Comparison of ENCODE assay signal across 15 mouse cellular contexts in the genomic region with DNA sequence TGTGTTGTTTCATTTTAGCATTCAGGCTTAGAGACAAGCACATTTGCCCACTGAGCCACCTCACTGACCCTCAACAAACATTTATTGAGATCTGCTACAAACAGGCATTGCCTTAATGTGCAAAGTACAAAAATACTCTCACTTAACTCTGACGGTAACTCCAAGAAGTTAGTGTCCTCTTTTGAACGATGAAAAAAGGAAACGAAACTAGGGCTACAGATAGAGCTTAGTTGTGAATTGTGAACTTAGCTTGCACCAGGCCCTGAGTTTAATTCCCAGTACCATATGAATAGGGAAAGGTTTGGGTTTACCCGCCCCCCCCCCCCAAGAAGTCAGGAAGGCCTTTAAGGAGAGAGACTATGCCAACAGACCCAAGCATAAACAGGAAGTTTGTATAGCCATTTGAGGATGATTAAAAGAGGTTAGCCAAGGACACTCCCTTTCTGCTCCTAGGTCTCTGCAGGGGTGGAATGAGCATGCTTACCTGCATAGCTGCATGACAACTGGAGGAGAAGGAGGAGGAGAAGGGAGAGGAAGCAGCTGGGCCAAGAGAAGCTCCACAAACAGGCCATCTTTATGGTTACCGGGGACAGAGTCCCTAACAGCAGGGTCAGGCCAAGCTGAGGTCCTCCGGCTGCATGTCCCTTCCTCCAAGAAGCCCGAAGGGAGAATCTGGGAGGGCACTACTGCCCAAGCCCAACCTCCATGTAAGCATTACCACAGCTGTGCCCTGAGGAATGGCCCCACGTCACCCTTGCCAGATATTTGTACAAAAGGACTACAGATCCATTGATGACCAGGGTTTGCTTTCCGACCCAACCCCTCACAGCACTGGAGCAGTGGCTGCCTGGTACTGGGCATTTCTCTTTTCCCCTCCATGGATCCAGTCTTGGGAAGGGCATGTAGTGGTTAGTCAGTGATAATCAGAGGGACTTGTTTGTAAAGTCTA. TPM values are rescaled to one million over a fixed set of nuclear protein-coding genes. Genes with fewer than 3 reads are reported as not detected.
DNase-seq lines count a peak whose midpoint lies in the region; ATAC-seq lines count a peak whose summit lies in the region.
"Had no signal": no experiment of that assay in that cellular context is flagged by ENCODE, and none has a peak within 500 bp of the region (broad histone marks: within the 10 kb centered on the region; RNA-seq: fewer than 3 reads in every experiment).

Mog (minus strand) TSS at position 771 of the 949 bp plus-strand sequence.

- intact Hi-C loops in heart, postnatal 10 days (cut with DNase I) = no loop called here

- peak in 1 of 2 experiments; percentile 51 for DNase-seq in layer of hippocampus, adult 18-20 months (ENCODE audit: low spot score in 2 of 2)
- DNase-seq in layer of hippocampus, postnatal 10 days (ENCODE audit: low spot score in 2 of 2) = no peak
- DNase-seq in R1 (ENCODE audit: low read depth, low spot score) = peak; percentile 88
- DNase-seq in layer of hippocampus, postnatal 14 days (ENCODE audit: low spot score in 2 of 2) = no peak
- no peak for DNase-seq in yolk sac, embryonic 10.5 days (ENCODE audit: low spot score)
- DNase-seq in heart, postnatal 10 days = no peak
- no peak for DNase-seq in kidney, postnatal 4 days
- DNase-seq: heart, adult 18-20 months; kidney, adult 11 months; kidney, postnatal 10 days; lung, adult 18-20 months; right cerebral cortex, postnatal 4 days had no signal

- 0 out of 2 replicates have a peak, but pooled peaks have one; percentile 19 for ATAC-seq in neutrophil, adult 5-6 weeks (ENCODE audit: extremely low read depth, insufficient number of reproducible peaks, low FRiP score, poor library complexity, severe bottlenecking)
- ATAC-seq: midbrain, embryonic 15.5 days had no signal

RNA-seq across cellular contexts. Expression of gene Mog, which starts in this region (rescaled TPM):
- 10 to 100 TPM; 35.8 to 43.1 TPM for total RNA-seq in layer of hippocampus, adult 18-20 months (2021)
- total RNA-seq in layer of hippocampus, postnatal 10 days (2021) = 1 to 10 TPM; 3.2 to 4.3 TPM
- total RNA-seq in layer of hippocampus, postnatal 14 days (2021) = 10 to 100 TPM; 56.9 to 66.4 TPM
- not detected in 2 replicates for total RNA-seq in neutrophil, adult 5-6 weeks (2017)
- total RNA-seq in heart, postnatal 10 days (2021) = not detected
- total RNA-seq: common myeloid progenitor, adult 5-6 weeks; heart, adult 18-20 months had no signal

Comparison
In these comparisons a context has a peak if more than half of its experiments do, and no peak if none do; other contexts are left out.
1. RNA of gene Mog (total RNA-seq): 56.9 to 66.4 TPM in layer of hippocampus, postnatal 14 days and 35.8 to 43.1 TPM in layer of hippocampus, adult 18-20 months; 3.2 to 4.3 TPM in layer of hippocampus, postnatal 10 days, not detected in neutrophil, adult 5-6 weeks and not detected in heart, postnatal 10 days; every median in the first group is over 4 times any median in the second.
2. Peak in ATAC-seq in neutrophil, adult 5-6 weeks; RNA of the gene not detected or under 1 TPM.